Mouse (Mus musculus): ENCODE data around the gene Tspan4. TPM values are rescaled to one million over a fixed set of nuclear protein-coding genes. Genes with fewer than 3 reads are reported as not detected.
"Not testable (repeated sequence)": the region's sequence is repeated elsewhere in the genome, so short reads cannot be mapped to it uniquely, and the experiment has no call there.

Gene Tspan4
- polyA plus RNA-seq, 1 experiment from 2014 or later = 34.2 TPM

DNA sequence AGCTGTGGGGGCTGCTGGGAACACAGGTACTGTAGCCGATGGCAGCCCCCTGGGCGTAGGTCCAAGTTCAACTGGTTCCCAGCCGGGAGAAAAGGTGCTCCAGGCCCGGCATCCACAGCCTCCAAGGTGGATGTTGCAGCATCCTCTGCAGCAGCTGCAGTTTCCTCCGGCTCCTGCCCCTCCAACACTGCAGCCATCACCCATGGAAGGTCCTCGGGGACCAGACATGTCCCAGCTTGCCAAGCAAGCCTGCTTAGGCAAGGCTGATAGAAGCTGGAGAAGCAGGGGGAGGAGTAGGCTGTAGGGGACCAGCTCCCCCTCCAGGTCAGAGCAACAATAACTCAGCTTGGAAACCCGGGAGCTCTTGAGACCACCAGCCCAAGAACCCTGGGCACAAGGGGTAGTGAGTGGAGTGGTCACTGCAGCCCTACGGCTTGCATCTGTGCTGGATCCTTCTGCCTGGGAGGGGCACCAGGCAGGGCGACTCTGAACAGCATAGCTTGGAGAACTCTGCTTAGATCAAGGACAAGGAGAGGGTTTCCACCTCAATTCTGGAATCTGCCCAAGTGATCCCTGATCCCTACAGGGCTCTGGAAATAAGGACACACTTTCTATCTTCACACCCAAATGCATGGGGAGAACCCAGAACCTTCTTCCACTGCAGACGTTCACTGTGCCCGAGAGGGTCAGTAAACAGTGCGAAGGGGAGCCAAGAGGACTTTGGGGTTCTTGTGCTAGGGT lies 31.8 kb upstream of the Tspan4 start:
- Histone ChIP-seq H3K36me3 (replicated peaks) (peaks cover 45% of the 10 kb centered on the region), H3K27ac (replicated peaks) (peak overlapping the region; percentile 87), H3K27me3 (replicated peaks; ENCODE audit: low read depth, poor library complexity, severe bottlenecking) (no peaks in the 10 kb centered on the region), H3K9me3 (no peaks in the 10 kb centered on the region), H3K4me3 (peak overlapping the region; percentile 64), H3K4me1 (peaks cover 42% of the 10 kb centered on the region)
- 34% methylated on average over 12 of the region's 12 CpGs for WGBS
- peak; percentile 72 for DNase-seq (ENCODE audit: low spot score)

DNA sequence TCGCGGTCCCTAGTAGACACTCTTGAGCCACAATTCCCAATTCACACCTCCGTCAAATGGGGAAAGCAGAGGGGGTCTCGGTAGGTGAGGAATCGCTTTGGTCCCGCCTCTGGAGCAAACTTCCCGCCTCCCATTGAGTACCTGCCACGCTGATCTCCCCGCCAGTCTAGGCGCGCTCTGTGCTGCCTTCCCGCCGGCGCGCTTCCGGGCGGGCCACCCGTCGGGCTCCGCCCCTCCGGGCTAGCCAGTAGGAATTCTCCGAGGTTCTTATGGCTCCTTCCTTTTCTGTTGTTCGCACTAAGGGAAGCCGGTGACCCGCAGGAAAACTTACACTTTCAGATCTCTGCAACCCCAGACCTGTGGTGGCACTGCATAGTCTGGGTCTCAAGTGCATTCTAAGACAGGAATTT lies 31.2 kb upstream of the Tspan4 start, which contains the start of gene Pidd1:
Gene Pidd1 (minus strand): TSS at position 198 of the 410 bp plus-strand sequence.
- WGBS = under 1% methylated on average over 25 of the region's 25 CpGs
- peak; percentile 90 for DNase-seq (ENCODE audit: low spot score)
- Histone ChIP-seq H3K36me3 (replicated peaks) (peaks cover 45% of the 10 kb centered on the region), H3K4me1 (peaks cover 47% of the 10 kb centered on the region), H3K27ac (replicated peaks) (peak within 1 kb of the TSS; percentile 87), H3K27me3 (replicated peaks; ENCODE audit: low read depth, poor library complexity, severe bottlenecking) (no peaks in the 10 kb centered on the region), H3K9me3 (no peaks in the 10 kb centered on the region), H3K4me3 (peak within 1 kb of the TSS; percentile 64)

DNA sequence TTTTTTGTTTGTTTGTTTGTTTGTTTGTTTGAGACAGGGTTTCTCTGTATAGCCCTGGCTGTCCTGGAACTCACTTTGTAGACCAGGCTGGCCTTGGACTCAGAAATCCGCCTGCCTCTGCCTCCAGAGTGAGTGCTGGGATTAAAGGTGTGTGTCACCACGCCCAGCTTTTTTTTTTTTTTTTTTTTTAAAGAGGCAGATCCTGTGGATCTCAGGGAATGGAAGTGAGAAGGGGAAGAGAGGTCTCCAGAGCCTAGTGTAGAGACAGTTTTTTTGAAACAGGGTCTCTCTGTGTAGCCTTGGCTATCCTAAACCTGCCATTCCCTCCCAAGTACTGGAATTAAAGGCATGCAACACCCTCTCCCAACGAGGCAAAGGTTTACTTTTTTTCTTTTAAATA lies 28.7 kb upstream of the Tspan4 start:
- Histone ChIP-seq H3K36me3 (replicated peaks) (peaks cover 45% of the 10 kb centered on the region), H3K4me3 (peak overlapping the region; percentile 96), H3K27ac (replicated peaks) (0 out of 2 replicates have a peak overlapping the region, but pooled peaks have one; percentile 95), H3K4me1 (peaks cover 47% of the 10 kb centered on the region)
- DNase-seq (ENCODE audit: low spot score); H3K27me3 ChIP-seq (replicated peaks; ENCODE audit: low read depth, poor library complexity, severe bottlenecking); H3K9me3 ChIP-seq: not testable (repeated sequence)
- 86% methylated on average over 3 of the region's 3 CpGs for WGBS

DNA sequence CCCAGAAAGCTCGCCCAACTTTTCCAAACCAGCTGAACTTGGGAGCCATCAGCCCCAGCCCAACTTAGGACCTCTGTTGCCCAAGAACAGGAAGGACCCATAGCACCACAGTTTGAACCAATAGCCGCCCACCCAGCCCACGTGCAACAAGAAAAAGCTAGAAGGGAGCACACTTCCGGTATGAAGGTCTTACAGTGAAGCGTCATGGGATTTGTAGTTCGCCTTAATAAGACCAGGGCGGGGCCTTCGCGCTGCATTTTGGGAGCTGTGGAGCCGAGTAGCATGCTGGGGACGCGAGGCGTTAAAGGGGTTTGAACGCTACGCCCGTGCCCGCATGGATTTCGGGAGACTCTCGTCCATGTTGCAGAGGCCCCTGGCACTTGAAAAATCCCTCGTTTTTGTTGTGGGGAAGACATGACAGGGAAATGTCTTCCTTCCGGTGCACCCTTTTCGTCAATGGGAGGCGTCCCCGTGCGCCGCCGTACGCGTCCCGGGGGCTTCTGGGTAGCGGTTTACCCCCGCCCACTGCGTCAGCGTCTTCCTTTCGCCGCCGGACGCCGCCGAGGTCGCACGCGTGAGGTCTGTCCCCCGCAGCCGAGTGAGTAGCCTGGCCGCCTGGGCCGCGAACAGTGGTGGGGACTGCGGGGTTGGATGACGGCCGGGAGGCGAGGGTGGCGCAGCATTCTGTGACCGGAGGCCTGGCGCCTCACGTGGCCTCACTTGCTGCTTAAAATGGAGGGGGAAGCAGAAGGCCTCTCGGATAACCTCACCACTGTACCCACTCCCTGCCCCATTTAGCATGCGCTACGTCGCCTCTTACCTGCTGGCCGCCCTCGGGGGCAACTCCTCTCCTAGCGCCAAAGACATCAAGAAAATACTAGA lies 27.7 kb upstream of the Tspan4 start, which contains the start of gene Rplp2:
Gene Rplp2 (plus strand): TSS at position 261 of the 882 bp plus-strand sequence.
- Histone ChIP-seq H3K9me3 (no peaks in the 10 kb centered on the region), H3K4me3 (peak within 1 kb of the TSS; percentile 96), H3K36me3 (replicated peaks) (peaks cover 45% of the 10 kb centered on the region), H3K4me1 (peaks cover 37% of the 10 kb centered on the region), H3K27me3 (replicated peaks; ENCODE audit: low read depth, poor library complexity, severe bottlenecking) (no peaks in the 10 kb centered on the region), H3K27ac (replicated peaks) (peak within 1 kb of the TSS; percentile 95)
- WGBS = under 1% methylated on average over 63 of the region's 63 CpGs
- peak; percentile 94 for DNase-seq (ENCODE audit: low spot score)

DNA sequence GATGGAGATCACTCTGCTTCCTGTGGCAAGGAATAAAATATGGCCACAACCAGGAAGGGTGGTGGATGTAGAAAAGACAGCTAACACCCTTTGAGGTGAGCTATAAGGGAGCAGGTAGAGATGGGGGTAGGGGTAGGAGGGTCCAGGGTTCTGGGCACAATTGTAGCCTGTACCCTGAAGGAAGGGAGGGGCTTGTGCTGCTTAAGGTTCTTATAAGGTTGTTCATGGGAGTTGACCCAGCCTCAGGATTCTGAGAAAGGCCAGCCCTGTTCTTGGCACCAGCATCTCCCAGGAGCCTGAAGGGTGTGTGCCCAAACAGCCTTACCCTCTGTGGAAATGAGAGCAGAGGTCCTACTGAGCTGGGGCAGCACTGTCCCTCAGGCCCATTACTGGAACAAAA lies 23.1 kb upstream of the Tspan4 start:
- peaks cover 9% of the 10 kb centered on the region; the same call in 1 of the 2 replicates for H3K27me3 ChIP-seq (replicated peaks; ENCODE audit: low read depth, poor library complexity, severe bottlenecking)
- no peak overlapping the region for H3K4me3 ChIP-seq
- H3K4me1 ChIP-seq = peaks cover 40% of the 10 kb centered on the region
- no peak overlapping the region for H3K27ac ChIP-seq (replicated peaks)
- no peak for DNase-seq (ENCODE audit: low spot score)
- H3K36me3 ChIP-seq (replicated peaks) = peaks cover 47% of the 10 kb centered on the region
- H3K9me3 ChIP-seq = no peaks in the 10 kb centered on the region

DNA sequence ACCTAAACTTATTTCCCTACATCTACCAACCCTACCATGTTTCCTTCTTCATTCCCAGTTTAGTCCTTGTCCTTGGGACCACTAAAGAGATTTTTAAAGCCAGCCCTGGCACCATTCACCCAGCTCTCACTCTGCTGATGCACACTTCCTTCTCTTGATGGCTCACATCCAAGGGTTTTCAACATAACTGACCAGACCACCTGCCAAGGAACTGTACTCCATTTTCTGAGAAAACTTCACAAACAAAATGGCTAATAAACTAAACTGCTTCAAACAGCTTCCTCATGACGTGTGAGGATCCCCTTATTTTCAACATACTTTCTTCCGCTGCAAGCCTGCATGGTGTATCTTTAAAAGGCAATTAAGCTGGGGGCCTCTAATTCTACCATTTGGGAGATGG lies 21.4 kb upstream of the Tspan4 start:
- Histone ChIP-seq H3K27me3 (replicated peaks; ENCODE audit: low read depth, poor library complexity, severe bottlenecking) (peaks cover 25% of the 10 kb centered on the region), H3K36me3 (replicated peaks) (peaks cover 46% of the 10 kb centered on the region), H3K4me1 (peaks cover 34% of the 10 kb centered on the region), H3K27ac (replicated peaks) (no peak overlapping the region), H3K4me3 (no peak overlapping the region), H3K9me3 (no peaks in the 10 kb centered on the region)
- 80% methylated on average over 2 of the region's 2 CpGs for WGBS
- DNase-seq (ENCODE audit: low spot score) = no peak

DNA sequence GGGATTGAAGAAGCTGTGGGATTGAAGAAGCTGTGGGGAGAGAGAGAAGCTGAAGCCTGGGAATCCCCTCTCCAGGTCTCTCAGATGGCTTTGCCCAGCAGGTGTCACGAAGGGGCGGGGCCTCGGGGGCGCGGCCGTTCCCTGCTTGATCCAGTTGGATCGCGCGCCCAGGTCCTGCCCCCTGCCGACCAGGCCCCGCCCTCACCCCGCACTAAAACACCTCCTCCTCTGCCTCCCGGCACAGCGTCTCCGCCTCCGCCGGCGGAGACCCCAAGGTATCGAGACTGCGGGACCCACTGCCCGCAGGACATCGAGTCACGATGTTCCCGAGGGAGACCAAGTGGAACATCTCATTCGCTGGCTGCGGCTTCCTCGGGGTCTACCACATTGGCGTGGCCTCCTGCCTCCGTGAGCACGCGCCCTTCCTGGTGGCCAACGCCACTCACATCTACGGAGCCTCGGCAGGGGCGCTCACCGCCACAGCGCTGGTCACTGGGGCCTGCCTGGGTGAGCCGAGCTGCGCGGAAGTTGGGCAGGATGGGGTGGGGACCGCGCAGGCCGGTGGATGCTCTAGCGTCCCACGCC lies 20.0 kb upstream of the Tspan4 start, which contains the start of gene Pnpla2:
Gene Pnpla2 (plus strand): TSS at position 232 of the 585 bp plus-strand sequence.
- peak within 1 kb of the TSS; percentile 78 for H3K27ac ChIP-seq (replicated peaks)
- peak; percentile 95 for DNase-seq (ENCODE audit: low spot score)
- H3K4me3 ChIP-seq = peak within 1 kb of the TSS; percentile 78
- peaks cover 25% of the 10 kb centered on the region for H3K4me1 ChIP-seq
- no peaks in the 10 kb centered on the region for H3K9me3 ChIP-seq
- peaks cover 43% of the 10 kb centered on the region for H3K36me3 ChIP-seq (replicated peaks)
- peaks cover 39% of the 10 kb centered on the region for H3K27me3 ChIP-seq (replicated peaks; ENCODE audit: low read depth, poor library complexity, severe bottlenecking)
- under 1% methylated on average over 45 of the region's 45 CpGs for WGBS

DNA sequence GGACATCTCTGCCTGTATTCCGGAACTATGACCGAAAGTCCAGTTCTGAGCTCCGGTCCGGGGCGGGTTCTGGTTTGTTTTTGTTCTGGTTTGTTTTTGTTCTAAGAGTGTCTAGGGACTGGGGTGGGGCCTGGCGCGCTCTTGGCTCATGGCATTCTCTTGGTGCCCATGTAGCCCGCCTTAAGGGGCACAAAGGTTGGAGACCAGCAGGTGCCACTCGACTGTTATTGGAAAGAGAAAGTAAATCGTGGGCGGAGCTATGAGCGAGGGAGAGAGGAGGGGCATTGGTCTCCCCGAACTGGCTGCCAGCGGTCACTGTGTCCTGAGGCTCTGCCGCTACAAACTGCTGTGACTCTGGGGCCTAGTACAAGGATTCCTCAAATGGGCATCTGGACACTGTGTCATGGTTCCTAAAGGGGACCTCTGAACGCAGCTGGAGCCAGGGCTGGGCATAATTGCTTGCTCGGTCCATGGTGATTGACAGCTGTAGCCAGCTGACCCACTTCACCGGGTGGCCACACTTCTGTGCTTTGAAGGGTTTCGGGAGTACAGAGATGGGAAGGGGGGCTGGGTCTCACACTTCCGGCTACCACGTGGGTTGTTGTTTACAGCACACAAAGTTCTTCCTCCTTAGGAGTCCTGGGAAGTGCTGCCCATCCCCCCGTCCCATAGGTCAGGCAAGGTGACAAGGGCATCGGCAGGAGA lies 19.3 kb upstream of the Tspan4 start:
- H3K27ac ChIP-seq (replicated peaks) = peak overlapping the region; percentile 78
- under 1% methylated on average over 23 of the region's 23 CpGs for WGBS
- H3K4me1 ChIP-seq = peaks cover 25% of the 10 kb centered on the region
- H3K36me3 ChIP-seq (replicated peaks) = peaks cover 35% of the 10 kb centered on the region
- H3K9me3 ChIP-seq = no peaks in the 10 kb centered on the region
- peak overlapping the region; percentile 78 for H3K4me3 ChIP-seq
- peaks cover 46% of the 10 kb centered on the region for H3K27me3 ChIP-seq (replicated peaks; ENCODE audit: low read depth, poor library complexity, severe bottlenecking)
- DNase-seq (ENCODE audit: low spot score) = peak; percentile 55

DNA sequence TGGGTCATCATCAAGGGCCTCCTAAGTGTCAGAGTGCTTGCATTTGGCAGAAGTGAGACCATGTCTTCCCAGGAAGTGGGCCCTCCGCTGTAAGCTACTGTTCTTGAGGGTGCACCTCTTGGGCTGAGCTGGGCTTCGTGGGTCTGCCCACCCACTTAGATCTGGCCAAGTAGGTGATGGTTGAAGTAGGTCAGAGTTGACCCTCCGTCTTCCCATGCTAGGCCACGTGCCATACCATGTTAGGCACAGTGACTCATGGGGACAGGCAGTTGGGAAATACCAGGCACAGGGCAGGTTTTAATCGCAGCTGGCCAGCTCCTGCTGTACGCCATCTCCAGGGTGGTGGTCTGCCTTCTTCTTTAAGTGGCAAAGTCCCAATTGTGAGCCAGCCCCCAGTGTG lies 18.3 kb upstream of the Tspan4 start:
- Histone ChIP-seq H3K4me3 (no peak overlapping the region; the same call in 1 of the 2 replicates), H3K36me3 (replicated peaks) (peaks cover 26% of the 10 kb centered on the region), H3K27ac (replicated peaks) (no peak overlapping the region), H3K4me1 (peaks cover 29% of the 10 kb centered on the region), H3K27me3 (replicated peaks; ENCODE audit: low read depth, poor library complexity, severe bottlenecking) (peaks cover 56% of the 10 kb centered on the region), H3K9me3 (no peaks in the 10 kb centered on the region)
- no peak for DNase-seq (ENCODE audit: low spot score)
- WGBS = 92% methylated on average over 6 of the region's 6 CpGs

DNA sequence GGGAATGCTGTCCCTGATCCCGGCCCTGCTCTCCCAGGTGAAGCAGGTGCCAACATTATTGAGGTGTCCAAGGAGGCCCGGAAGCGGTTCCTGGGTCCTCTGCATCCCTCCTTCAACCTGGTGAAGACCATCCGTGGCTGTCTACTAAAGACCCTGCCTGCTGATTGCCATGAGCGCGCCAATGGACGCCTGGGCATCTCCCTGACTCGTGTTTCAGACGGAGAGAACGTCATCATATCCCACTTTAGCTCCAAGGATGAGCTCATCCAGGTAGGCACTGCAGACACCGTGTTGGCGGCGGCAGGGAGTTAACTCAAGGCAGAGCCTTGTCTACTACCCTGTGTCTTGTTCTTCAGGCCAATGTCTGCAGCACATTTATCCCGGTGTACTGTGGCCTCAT lies 17.8 kb upstream of the Tspan4 start:
- no peak for DNase-seq (ENCODE audit: low spot score)
- Histone ChIP-seq H3K36me3 (replicated peaks) (peaks cover 21% of the 10 kb centered on the region), H3K27me3 (replicated peaks; ENCODE audit: low read depth, poor library complexity, severe bottlenecking) (peaks cover 61% of the 10 kb centered on the region), H3K27ac (replicated peaks) (no peak overlapping the region), H3K9me3 (no peaks in the 10 kb centered on the region), H3K4me1 (peaks cover 34% of the 10 kb centered on the region), H3K4me3 (0 out of 2 replicates have a peak overlapping the region, but pooled peaks have one; percentile 15)
- WGBS = 91% methylated on average over 14 of the region's 14 CpGs

DNA sequence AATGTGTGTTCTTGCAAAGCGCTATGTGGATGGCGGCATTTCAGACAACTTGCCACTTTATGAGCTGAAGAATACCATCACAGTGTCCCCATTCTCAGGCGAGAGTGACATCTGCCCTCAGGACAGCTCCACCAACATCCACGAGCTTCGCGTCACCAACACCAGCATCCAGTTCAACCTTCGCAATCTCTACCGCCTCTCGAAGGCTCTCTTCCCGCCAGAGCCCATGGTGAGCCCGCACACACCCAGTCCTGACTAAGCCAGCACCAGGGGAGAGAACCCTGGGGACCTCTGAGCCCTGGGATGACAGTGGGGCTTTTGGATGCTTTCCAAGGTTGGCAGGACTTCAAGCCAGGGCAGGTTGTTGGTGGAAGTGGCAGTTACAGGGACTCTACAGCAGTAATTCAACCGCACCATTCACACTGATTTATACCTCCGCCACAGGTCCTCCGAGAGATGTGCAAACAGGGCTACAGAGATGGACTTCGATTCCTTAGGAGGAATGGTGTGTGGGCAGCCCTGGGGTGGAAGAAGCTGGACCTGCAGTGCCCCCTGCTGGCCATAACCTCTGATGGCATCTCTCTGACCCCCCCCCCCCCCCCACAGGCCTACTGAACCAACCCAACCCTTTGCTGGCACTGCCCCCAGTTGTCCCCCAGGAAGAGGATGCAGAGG lies 16.9 kb upstream of the Tspan4 start:
- H3K9me3 ChIP-seq = no peaks in the 10 kb centered on the region
- peak; percentile 69 for DNase-seq (ENCODE audit: low spot score)
- H3K27me3 ChIP-seq (replicated peaks; ENCODE audit: low read depth, poor library complexity, severe bottlenecking) = peaks cover 70% of the 10 kb centered on the region
- H3K27ac ChIP-seq (replicated peaks) = no peak overlapping the region
- WGBS = 73% methylated on average over 15 of the region's 15 CpGs
- H3K4me3 ChIP-seq = no peak overlapping the region
- H3K36me3 ChIP-seq (replicated peaks) = peaks cover 14% of the 10 kb centered on the region
- H3K4me1 ChIP-seq = peaks cover 39% of the 10 kb centered on the region
